14 mouse cellular contexts compared by ENCODE assay signal in the genomic region with DNA sequence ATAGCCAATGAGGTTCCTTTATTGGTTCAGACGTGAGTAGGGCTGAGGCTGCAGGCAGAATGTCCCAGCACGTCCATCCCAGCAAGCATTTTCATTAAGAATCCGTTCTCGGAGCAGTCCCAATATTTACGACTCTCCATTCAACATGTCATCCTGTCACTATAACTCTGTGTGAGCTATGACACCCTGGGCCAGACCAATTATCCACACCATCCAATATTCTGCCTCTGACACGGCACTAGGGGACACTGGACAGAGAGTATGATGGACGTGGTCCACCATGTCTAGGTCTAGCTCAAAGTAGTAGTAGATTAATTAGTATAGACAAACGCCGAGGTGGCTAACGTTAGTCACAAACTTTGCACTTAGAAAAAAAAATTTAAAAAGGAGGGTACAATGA.
"Had no signal": no experiment of that assay in that cellular context is flagged by ENCODE, and none has a peak within 500 bp of the region (broad histone marks: within the 10 kb centered on the region; RNA-seq: fewer than 3 reads in every experiment).

No protein-coding gene starts in this region.

- H3K4me3 ChIP-seq: liver, embryonic 12.5 days; midbrain, embryonic 13.5 days; midbrain, embryonic 15.5 days; stomach, embryonic 15.5 days had no signal

- DNase-seq: lung, adult 18-20 months; lung, embryonic 14.5 days; lung, postnatal 10 days; lung, postnatal 4 days; right cerebral cortex, postnatal 14 days; thymus, adult 2 months; thymus, postnatal 25 days; thymus, postnatal 4 days had no signal

- H3K27ac ChIP-seq: liver, embryonic 12.5 days; liver, embryonic 14.5 days; midbrain, embryonic 13.5 days; midbrain, embryonic 15.5 days; stomach, embryonic 15.5 days; stomach, postnatal 0 days had no signal

- H3K9ac ChIP-seq: liver, embryonic 12.5 days; liver, embryonic 14.5 days; lung, embryonic 14.5 days; midbrain, embryonic 13.5 days; midbrain, embryonic 15.5 days; stomach, embryonic 15.5 days had no signal

- H3K4me1 ChIP-seq: midbrain, embryonic 15.5 days; stomach, embryonic 15.5 days had no signal

- H3K4me2 ChIP-seq: liver, embryonic 12.5 days; lung, embryonic 14.5 days; midbrain, embryonic 13.5 days; midbrain, embryonic 15.5 days; stomach, embryonic 15.5 days had no signal

- H3K9me3 ChIP-seq: midbrain, embryonic 13.5 days; midbrain, embryonic 15.5 days; stomach, embryonic 15.5 days had no signal

- ATAC-seq: liver, embryonic 12.5 days; midbrain, embryonic 13.5 days; midbrain, embryonic 15.5 days had no signal

- H3K27me3 ChIP-seq: liver, embryonic 12.5 days; midbrain, embryonic 13.5 days; midbrain, embryonic 15.5 days; stomach, embryonic 15.5 days had no signal

- H3K36me3 ChIP-seq: midbrain, embryonic 13.5 days; midbrain, embryonic 15.5 days; stomach, embryonic 15.5 days had no signal
